Mouse (Mus musculus) hindbrain, embryonic 11.5 days (tissue): Measurements from ENCODE around the gene Btf3. TPM values are rescaled to one million over a fixed set of nuclear protein-coding genes. Genes with fewer than 3 reads are reported as not detected.

Source experiments
- ATAC-seq: fragments of 200-750 bp; cut with Nextera tagmentation; 2 replicates; pipeline ENCODE4 v1.8.0; 2017; ENCODE audit warnings: mild to moderate bottlenecking, moderate TSS enrichment, moderate library complexity; ENCODE audit not compliant: low FRiP score
- DNase-seq: peaks from one replicate; pipeline ENCODE4 v3.0.0-alpha.2; 2015; ENCODE audit warnings: low spot score
- H3K27ac ChIP-seq: fragments of 300-500 bp; sonication (generic); 2 replicates; pipeline ENCODE4 v1.5.1; 2014; ENCODE audit warnings: mild to moderate bottlenecking, low read depth, low read length
- H3K27me3 ChIP-seq: fragments of 300-500 bp; sonication (generic); 2 replicates; pipeline ENCODE4 v1.6.1; 2014; ENCODE audit warnings: mild to moderate bottlenecking, low read length, moderate library complexity, mixed read lengths; ENCODE audit not compliant: control insufficient read depth, insufficient read depth
- H3K36me3 ChIP-seq: fragments of 300-500 bp; sonication (generic); 2 replicates; pipeline ENCODE4 v1.6.1; 2014; ENCODE audit warnings: mild to moderate bottlenecking, low read length, moderate library complexity, mixed read lengths; ENCODE audit not compliant: control insufficient read depth, insufficient read depth
- H3K4me1 ChIP-seq: fragments of 300-500 bp; sonication (generic); replicated peaks from 2 replicates; pipeline ENCODE4 v1.6.1; 2014; ENCODE audit warnings: low read length, mixed read lengths; ENCODE audit not compliant: control insufficient read depth, insufficient read depth
- H3K4me2 ChIP-seq: fragments of 300-500 bp; sonication (generic); replicated peaks from 2 replicates; pipeline ENCODE4 v1.6.1; 2014; ENCODE audit warnings: mild to moderate bottlenecking, low read depth, low read length
- H3K4me3 ChIP-seq: fragments of 300-500 bp; sonication (generic); 2 replicates; pipeline ENCODE4 v1.5.1; 2014; ENCODE audit warnings: low read depth, low read length
- H3K9ac ChIP-seq: fragments of 300-500 bp; sonication (generic); 2 replicates; pipeline ENCODE4 v1.6.1; 2014; ENCODE audit warnings: low read depth, low read length
- H3K9me3 ChIP-seq: fragments of 300-500 bp; sonication (generic); 2 replicates; pipeline ENCODE4 v1.6.1; 2016; ENCODE audit warnings: low read length; ENCODE audit not compliant: control insufficient read depth
- WGBS: fragments of 180-500 bp; shearing (Covaris S2); extraction: QIAGEN DNeasy Blood & Tissue Kit; methylation state at CpG from one replicate; pipeline ENCODE4 v1.1.7; 2014; 5-methylcytosine and 5-hydroxymethylcytosine counted together
- polyA plus RNA-seq: library from polyadenylated mRNA; unstranded; fragments of >200 nt; fragmentation: Nextera tagmentation; extraction: Ambion mirVana; gene quantifications from 2 replicates; pipeline ENCODE4 v1.2.1, GENCODE M21; 2014

Btf3 gene
- polyA plus RNA-seq, 1 experiment from 2014 or later = 800 TPM

DNA sequence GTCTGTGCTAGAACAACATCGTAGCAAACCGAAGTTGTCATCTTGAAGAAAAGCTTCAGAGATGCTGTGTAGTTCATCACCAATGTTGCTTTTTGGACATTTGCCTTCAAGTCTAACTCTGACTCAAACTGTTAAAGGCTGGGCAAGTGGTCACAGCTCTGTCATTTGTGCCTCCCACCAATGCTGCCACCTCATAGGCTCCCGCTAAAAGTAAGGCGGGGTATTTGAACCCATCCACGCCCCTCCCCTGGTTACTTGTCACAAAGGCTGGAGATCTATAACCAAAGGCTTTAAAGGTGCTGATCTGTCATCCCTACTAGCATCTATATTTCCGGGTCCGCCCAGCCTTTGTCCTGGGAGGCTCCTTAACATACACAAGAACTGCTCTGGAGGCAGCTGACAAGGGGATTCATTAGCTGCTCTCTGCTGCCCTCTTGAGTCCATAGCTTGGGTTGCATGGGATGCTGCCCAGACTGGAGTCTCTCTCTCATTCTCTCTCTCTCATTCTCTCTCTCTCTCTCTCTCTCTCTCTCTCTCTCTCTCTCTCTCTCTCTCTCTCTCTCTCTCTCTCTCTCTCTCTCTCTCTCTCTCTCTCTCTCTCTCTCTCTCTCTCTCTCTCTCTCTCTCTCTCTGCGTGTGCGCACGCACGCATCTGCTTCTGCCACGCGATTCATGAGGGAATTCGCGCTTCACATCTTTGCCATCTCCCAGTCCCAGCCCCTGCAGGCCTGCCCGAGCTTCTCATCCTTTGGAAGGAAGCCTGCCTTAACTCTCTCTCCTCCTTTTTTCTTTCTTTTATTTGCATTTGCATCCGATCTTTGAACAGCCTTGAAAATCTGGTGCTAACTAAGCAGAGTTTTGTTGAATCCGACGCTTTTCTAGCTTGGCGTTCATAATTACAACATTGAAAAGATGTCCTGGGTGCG is 17.7 kb downstream of the Btf3 start:
- no peaks in the 10 kb centered on the region for H3K36me3 ChIP-seq
- H3K4me1 ChIP-seq = no peaks in the 10 kb centered on the region
- no peak overlapping the region for H3K9ac ChIP-seq
- no peak overlapping the region for H3K4me3 ChIP-seq
- WGBS = 52% methylated on average over 21 of the region's 21 CpGs
- H3K4me2 ChIP-seq = no peak overlapping the region
- H3K27ac ChIP-seq = no peak overlapping the region; the same call in 1 of the 2 replicates
- no peaks in the 10 kb centered on the region for H3K27me3 ChIP-seq
- ATAC-seq (peak; percentile 80), DNase-seq (peak; percentile 94)
- no peaks in the 10 kb centered on the region for H3K9me3 ChIP-seq

GRCm38 (mm10) chr13:98297883-98298482 is 18.8 kb downstream of the Btf3 start:
- DNase-seq (no peak), ATAC-seq (no peak)
- Histone ChIP-seq H3K9me3 (no peaks in the 10 kb centered on the region), H3K36me3 (no peaks in the 10 kb centered on the region), H3K4me1 (no peaks in the 10 kb centered on the region), H3K4me2 (no peak overlapping the region), H3K9ac (no peak overlapping the region), H3K27me3 (no peaks in the 10 kb centered on the region), H3K4me3 (no peak overlapping the region), H3K27ac (no peak overlapping the region)
- WGBS = 90% methylated on average over 6 of the region's 6 CpGs

GRCm38 (mm10) chr13:98296072-98296471 is 20.7 kb downstream of the Btf3 start:
- no peaks in the 10 kb centered on the region for H3K4me1 ChIP-seq
- 45% methylated on average over 5 of the region's 5 CpGs for WGBS
- no peak overlapping the region for H3K4me2 ChIP-seq
- H3K27ac ChIP-seq = no peak overlapping the region
- no peak overlapping the region for H3K9ac ChIP-seq
- no peaks in the 10 kb centered on the region for H3K27me3 ChIP-seq
- H3K9me3 ChIP-seq = no peaks in the 10 kb centered on the region
- H3K36me3 ChIP-seq = no peaks in the 10 kb centered on the region
- no peak overlapping the region for H3K4me3 ChIP-seq
- DNase-seq (no peak), ATAC-seq (no peak)

DNA sequence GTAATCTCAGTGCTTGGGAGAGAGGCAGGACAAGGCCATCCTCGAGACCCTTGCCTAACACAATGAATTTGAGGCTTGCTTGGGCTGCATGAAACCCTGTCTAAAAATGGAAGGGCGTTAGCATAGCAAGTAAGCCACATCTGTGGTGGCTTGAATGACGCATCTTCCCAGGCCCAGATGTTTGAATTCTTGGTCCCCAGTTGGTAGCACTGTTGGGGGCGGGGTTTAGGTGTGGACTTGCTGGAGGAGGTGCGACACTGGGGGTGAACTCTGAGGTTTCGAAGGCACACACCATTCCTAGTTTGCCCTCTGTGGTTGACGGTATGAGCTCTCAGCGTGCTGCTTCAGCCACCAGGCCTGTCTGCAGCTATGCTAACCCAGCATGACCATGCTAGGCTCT is 25.1 kb downstream of the Btf3 start:
- Histone ChIP-seq H3K27me3 (no peaks in the 10 kb centered on the region), H3K9me3 (no peaks in the 10 kb centered on the region), H3K9ac (no peak overlapping the region), H3K27ac (no peak overlapping the region), H3K4me2 (no peak overlapping the region), H3K4me1 (no peaks in the 10 kb centered on the region), H3K36me3 (no peaks in the 10 kb centered on the region), H3K4me3 (no peak overlapping the region)
- DNase-seq = no peak
- ATAC-seq = no peak
- WGBS = 80% methylated on average over 8 of the region's 8 CpGs

DNA sequence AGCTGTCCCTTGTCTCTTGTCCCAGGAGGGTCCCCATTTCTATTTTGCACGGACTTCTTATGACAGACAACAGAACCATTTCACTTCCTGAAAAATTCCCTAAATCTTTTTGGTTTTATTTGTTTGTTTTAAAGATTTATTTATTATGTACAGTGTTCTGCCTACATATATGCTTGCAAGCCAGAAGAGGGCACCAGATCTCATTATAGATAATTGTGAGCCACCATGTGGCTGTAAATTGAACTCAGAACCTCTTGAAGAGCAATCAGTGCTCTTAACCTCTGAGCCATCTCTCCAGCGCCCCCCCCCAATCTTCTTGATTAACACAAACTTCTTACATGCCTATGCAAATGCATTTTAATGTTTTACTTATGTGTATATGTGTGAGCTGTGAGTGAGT is 26.1 kb downstream of the Btf3 start:
- no peak overlapping the region for H3K4me2 ChIP-seq
- H3K4me3 ChIP-seq = no peak overlapping the region
- no peaks in the 10 kb centered on the region for H3K36me3 ChIP-seq
- ATAC-seq (no peak), DNase-seq (no peak)
- H3K4me1 ChIP-seq = no peaks in the 10 kb centered on the region
- H3K9ac ChIP-seq = no peak overlapping the region
- H3K27ac ChIP-seq = no peak overlapping the region
- no peaks in the 10 kb centered on the region for H3K27me3 ChIP-seq
- 37% methylated on average over 2 of the region's 2 CpGs for WGBS
- no peaks in the 10 kb centered on the region for H3K9me3 ChIP-seq

DNA sequence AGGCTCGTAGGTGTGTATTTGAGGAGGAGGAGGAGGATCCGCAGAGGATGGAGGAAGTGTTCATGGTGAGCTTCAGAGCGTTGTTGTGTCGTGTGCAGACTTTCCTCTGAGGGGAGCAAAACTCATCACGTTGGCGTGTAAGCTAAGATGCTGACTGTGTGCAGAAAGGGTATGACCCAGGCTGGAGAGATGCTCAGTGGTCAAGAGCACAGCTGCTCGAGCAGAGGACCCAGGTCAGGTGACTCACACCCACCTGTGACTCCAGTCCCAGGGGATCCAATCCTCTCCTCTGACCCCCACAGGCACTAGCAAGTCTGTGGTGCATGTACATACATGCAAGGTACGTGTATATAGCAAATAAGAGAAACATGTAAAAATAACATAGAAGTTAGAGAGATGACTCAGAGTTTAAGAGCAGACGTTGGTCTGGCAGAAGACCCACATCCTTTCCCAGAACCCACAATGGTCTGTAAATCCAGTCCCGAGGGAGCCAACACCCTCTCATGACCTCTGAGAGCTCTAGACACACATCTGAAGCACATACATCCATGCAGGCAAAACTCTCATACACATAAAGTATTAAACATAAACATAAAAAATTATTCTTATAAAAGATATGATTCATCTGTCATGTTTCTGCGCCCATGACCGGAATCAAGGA is 35.7 kb downstream of the Btf3 start:
- H3K9ac ChIP-seq = no peak overlapping the region
- no peak overlapping the region for H3K4me2 ChIP-seq
- no peaks in the 10 kb centered on the region for H3K36me3 ChIP-seq
- ATAC-seq (no peak), DNase-seq (no peak)
- H3K4me3 ChIP-seq = no peak overlapping the region
- H3K27me3 ChIP-seq = no peaks in the 10 kb centered on the region
- H3K27ac ChIP-seq = no peak overlapping the region
- H3K9me3 ChIP-seq = no peaks in the 10 kb centered on the region
- H3K4me1 ChIP-seq = no peaks in the 10 kb centered on the region
- 85% methylated on average over 12 of the region's 12 CpGs for WGBS

DNA sequence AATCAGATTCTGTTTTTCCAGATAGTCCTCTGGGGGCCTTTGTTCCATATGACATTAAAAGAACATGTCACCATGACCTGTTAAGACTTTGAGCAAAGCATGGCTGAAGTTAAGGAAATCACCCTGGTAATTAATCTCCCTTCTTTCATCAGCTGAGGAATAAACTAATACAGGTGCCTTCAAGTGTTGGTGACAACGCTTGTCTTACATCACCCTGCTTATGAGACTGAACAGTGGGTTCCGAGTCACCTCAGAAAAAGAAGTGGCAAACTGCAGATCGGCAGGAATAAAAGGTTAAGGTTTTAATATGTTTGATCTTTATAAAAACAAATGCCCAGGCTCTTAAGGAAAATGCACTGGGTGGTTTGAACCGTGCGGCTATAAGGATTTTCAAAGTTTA is 37.1 kb downstream of the Btf3 start, which contains the start of gene Gm21976:
Gene Gm21976, plus strand, starts transcription at position 202 of the 400 bp plus-strand sequence.
- H3K9me3 ChIP-seq = no peaks in the 10 kb centered on the region
- WGBS = 91% methylated on average over 5 of the region's 5 CpGs
- DNase-seq = no peak

DNA sequence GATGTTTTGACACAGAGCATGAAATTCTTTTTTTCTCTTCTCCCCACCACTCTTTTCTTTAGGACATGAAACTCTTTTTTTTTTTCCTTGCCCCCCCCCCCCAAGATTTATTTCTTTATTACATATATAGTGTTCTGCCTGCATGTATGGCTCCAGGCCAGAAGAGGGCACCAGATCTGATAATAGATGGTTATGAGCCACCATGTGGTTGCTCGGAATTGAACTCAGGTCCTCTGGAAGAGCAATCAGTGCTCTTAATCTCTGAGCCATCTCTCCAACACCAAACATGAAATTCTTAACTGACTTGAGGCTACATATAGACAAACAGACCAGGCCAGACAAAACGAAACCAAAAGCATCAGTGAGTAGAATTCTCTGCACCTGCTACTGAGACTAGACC is 39.3 kb downstream of the Btf3 start:
- ATAC-seq (no peak), DNase-seq (no peak)
- H3K27ac ChIP-seq = no peak overlapping the region
- H3K4me2 ChIP-seq = no peak overlapping the region
- no peaks in the 10 kb centered on the region for H3K9me3 ChIP-seq
- 84% methylated on average over 2 of the region's 2 CpGs for WGBS
- H3K9ac ChIP-seq = no peak overlapping the region
- H3K4me1 ChIP-seq = no peaks in the 10 kb centered on the region
- no peaks in the 10 kb centered on the region for H3K36me3 ChIP-seq
- no peak overlapping the region for H3K4me3 ChIP-seq
- H3K27me3 ChIP-seq = no peaks in the 10 kb centered on the region

More for the DNA sequence above, 37.1 kb downstream of the Btf3 start, which contains the start of gene Gm21976:
- Histone ChIP-seq H3K9ac (no peak within 1 kb of the TSS), H3K27me3 (no peaks in the 10 kb centered on the region), H3K4me2 (no peak within 1 kb of the TSS), H3K4me1 (no peaks in the 10 kb centered on the region), H3K27ac (no peak within 1 kb of the TSS), H3K36me3 (no peaks in the 10 kb centered on the region), H3K4me3 (no peak within 1 kb of the TSS)
- no peak for ATAC-seq
